8 mouse cellular contexts compared by ENCODE assay signal in the genomic region with DNA sequence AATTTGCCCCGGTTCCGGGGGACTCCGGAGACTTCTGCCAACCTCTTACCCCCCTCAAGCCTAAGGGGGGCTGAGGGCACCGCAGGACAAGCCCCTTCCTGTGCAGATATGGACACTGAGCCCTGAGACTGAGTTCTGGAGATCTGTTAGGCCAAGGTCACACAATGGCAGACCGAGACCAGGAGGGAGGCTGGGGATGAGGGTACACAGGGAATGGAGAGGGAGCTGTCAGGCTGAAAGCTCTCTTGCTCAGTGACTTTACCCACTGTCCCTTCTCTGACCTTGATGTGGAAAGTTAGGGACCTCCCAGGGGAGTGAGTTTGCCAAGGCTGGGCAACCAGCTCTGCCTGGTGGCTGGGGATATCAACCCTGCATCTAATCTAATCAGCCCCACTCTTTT.
DNase-seq lines count a peak whose midpoint lies in the region; ATAC-seq and TF ChIP-seq lines count a peak whose summit lies in the region.

No protein-coding gene starts in this region.

- H3K9ac ChIP-seq in lung, postnatal 0 days (replicated peaks; ENCODE audit: low read depth) = 0 out of 2 replicates have a peak overlapping the region, but pooled peaks have one; percentile 12
- H3K9ac ChIP-seq in intestine, postnatal 0 days (ENCODE audit: low read depth, low read length) = 0 out of 2 replicates have a peak overlapping the region, but pooled peaks have one; percentile 37

- no peaks in the 10 kb centered on the region for H3K27me3 ChIP-seq in lung, postnatal 0 days (replicated peaks; ENCODE audit: insufficient read depth, low read length)
- peaks cover 5% of the 10 kb centered on the region for H3K27me3 ChIP-seq in intestine, postnatal 0 days (replicated peaks; ENCODE audit: control insufficient read depth, insufficient read depth, low read length)
- peaks cover 5% of the 10 kb centered on the region; the same call in 1 of the 2 replicates for H3K27me3 ChIP-seq in small intestine, adult 2 months (ENCODE audit: control insufficient read depth, insufficient read depth, low read length)

- no peaks in the 10 kb centered on the region for H3K9me3 ChIP-seq in lung, postnatal 0 days (ENCODE audit: low read length)
- H3K9me3 ChIP-seq in intestine, postnatal 0 days (ENCODE audit: control insufficient read depth) = 0 out of 2 replicates have a peak, but pooled peaks cover 5% of the 10 kb centered on the region

- intact Hi-C loops in gastrocnemius, postnatal 36 days (cut with DNase I) = no loop called here

- peak overlapping the region; percentile 80 for H3K27ac ChIP-seq in lung, postnatal 0 days (ENCODE audit: low read length)
- peak overlapping the region; percentile 41; the same call in 1 of the 2 replicates for H3K27ac ChIP-seq in intestine, postnatal 0 days (ENCODE audit: low read depth, low read length)
- H3K27ac ChIP-seq in small intestine, adult 2 months (ENCODE audit: insufficient read depth, low read depth, low read length) = peak overlapping the region; percentile 32

- WGBS in lung, postnatal 0 days = 16% methylated on average over 5 of the region's 5 CpGs
- 24% methylated on average over 5 of the region's 5 CpGs for WGBS in intestine, postnatal 0 days
- 32% methylated on average over 5 of the region's 5 CpGs for WGBS in small intestine, adult 2 months

- H3K36me3 ChIP-seq in lung, postnatal 0 days (ENCODE audit: insufficient read depth, low read length) = no peaks in the 10 kb centered on the region
- no peaks in the 10 kb centered on the region for H3K36me3 ChIP-seq in intestine, postnatal 0 days (ENCODE audit: control insufficient read depth, insufficient read depth)
- H3K36me3 ChIP-seq in small intestine, adult 2 months (ENCODE audit: control insufficient read depth, insufficient read depth, low read length) = no peaks in the 10 kb centered on the region

- peak overlapping the region; percentile 58 for H3K4me2 ChIP-seq in lung, postnatal 0 days (replicated peaks; ENCODE audit: low read depth, low read length)
- peak overlapping the region; percentile 59 for H3K4me2 ChIP-seq in intestine, postnatal 0 days (replicated peaks; ENCODE audit: low read depth)

- H3K4me3 ChIP-seq in lung, postnatal 0 days (ENCODE audit: low read depth, low read length) = peak overlapping the region; percentile 24; the same call in 1 of the 2 replicates
- H3K4me3 ChIP-seq in intestine, postnatal 0 days (ENCODE audit: low read depth, low read length) = peak overlapping the region; percentile 17; the same call in 1 of the 2 replicates
- H3K4me3 ChIP-seq in small intestine, adult 2 months (ENCODE audit: low read depth, low read length) = peak overlapping the region; percentile 29

- TF ChIP-seq CTCF in lung, postnatal 0 days (IDR thresholded peaks at IDR 0.05) = no peak
- no peak for TF ChIP-seq CTCF in intestine, postnatal 0 days (IDR thresholded peaks at IDR 0.05; ENCODE audit: low read depth)
- TF ChIP-seq CTCF in small intestine, adult 2 months (IDR thresholded peaks at IDR 0.05; ENCODE audit: extremely low read depth, insufficient read length, insufficient replicate concordance, low read depth, low read length) = no peak

- DNase-seq in cerebellum, adult 9-10 months = no peak
- no peak for DNase-seq in lung, postnatal 0 days (ENCODE audit: low spot score)
- DNase-seq in lung, postnatal 4 days = no peak
- DNase-seq in gastrocnemius, postnatal 36 days = no peak
- no peak for DNase-seq in gastrocnemius, adult 8-10 months (ENCODE audit: low spot score in 2 of 2)

- H3K4me1 ChIP-seq in lung, postnatal 0 days (ENCODE audit: insufficient read depth, low read depth, low read length) = peaks cover 16% of the 10 kb centered on the region; the same call in 1 of the 2 replicates
- no peaks in the 10 kb centered on the region; the same call in 1 of the 2 replicates for H3K4me1 ChIP-seq in intestine, postnatal 0 days (replicated peaks; ENCODE audit: control insufficient read depth, insufficient read depth, low read length)
- peaks cover 6% of the 10 kb centered on the region for H3K4me1 ChIP-seq in small intestine, adult 2 months (ENCODE audit: control insufficient read depth, insufficient read depth, insufficient read length, low read length)

- no peak for TF ChIP-seq POLR2A in small intestine, adult 2 months (IDR thresholded peaks at IDR 0.05; ENCODE audit: low read depth, low read length)

- ATAC-seq in cerebellum, adult (ENCODE audit: insufficient number of reproducible peaks, low FRiP score, low TSS enrichment) = 0 out of 2 replicates have a peak, but pooled peaks have one; percentile 23
- ATAC-seq in lung, postnatal 0 days = 0 out of 2 replicates have a peak, but pooled peaks have one; percentile 5
- ATAC-seq in intestine, postnatal 0 days = no peak

- no peak for TF ChIP-seq EP300 in lung, postnatal 0 days (IDR thresholded peaks at IDR 0.05)
